Mouse (Mus musculus) liver, adult 2 months (tissue): ENCODE measurements around the gene Vezf1. TPM values are rescaled to one million over a fixed set of nuclear protein-coding genes. Genes with fewer than 3 reads are reported as not detected.

Experiments
- DNase-seq: peaks from one replicate; pipeline ENCODE4 v3.0.0-alpha.2; 2011; ENCODE audit warnings: low read depth, low spot score; ENCODE audit errors: extremely low read depth
- H3K27ac ChIP-seq: fragments of 200-500 bp; replicated peaks from 2 replicates; pipeline ENCODE4 v1.5.1; 2012; ENCODE audit warnings: low read depth, mild to moderate bottlenecking, control low read depth, inconsistent platforms, low read length; ENCODE audit not compliant: insufficient read depth
- H3K27me3 ChIP-seq: fragments of 200-500 bp; 2 replicates; pipeline ENCODE4 v1.6.1; 2012; ENCODE audit warnings: mild to moderate bottlenecking, moderate library complexity, low read length, inconsistent platforms; ENCODE audit not compliant: control insufficient read depth, insufficient read depth
- H3K36me3 ChIP-seq: fragments of 200-500 bp; 2 replicates; pipeline ENCODE4 v1.6.1; 2012; ENCODE audit warnings: low read length, inconsistent platforms; ENCODE audit not compliant: control insufficient read depth, insufficient read depth
- H3K4me1 ChIP-seq: fragments of 200-500 bp; 2 replicates; pipeline ENCODE4 v1.6.1; 2011; ENCODE audit warnings: low read length; ENCODE audit not compliant: control insufficient read depth, insufficient read depth
- H3K4me3 ChIP-seq: fragments of 200-500 bp; 2 replicates; pipeline ENCODE4 v1.5.1; 2011; ENCODE audit warnings: low read depth, mild to moderate bottlenecking, control low read depth, low read length, moderate library complexity; ENCODE audit not compliant: insufficient read depth
- H3K79me2 ChIP-seq: fragments of 200-500 bp; 2 replicates; pipeline ENCODE4 v1.6.1; 2012; ENCODE audit warnings: inconsistent platforms, mild to moderate bottlenecking, low read length, moderate library complexity; ENCODE audit not compliant: control insufficient read depth, insufficient read depth
- H3K9ac ChIP-seq: fragments of 200-500 bp; 2 replicates; pipeline ENCODE4 v1.6.1; 2012; ENCODE audit warnings: low read depth, mild to moderate bottlenecking, control low read depth, inconsistent platforms, low read length
- CTCF ChIP-seq: fragments of 200-500 bp; IDR thresholded peaks from 2 replicates; pipeline ENCODE4 v1.5.1; 2011; ENCODE audit warnings: low read depth, low read length, control low read depth
- POLR2A ChIP-seq: fragments of 200-500 bp; IDR thresholded peaks from 2 replicates; pipeline ENCODE4 v1.6.1; 2011; ENCODE audit warnings: low read length, control low read depth; ENCODE audit not compliant: insufficient read depth; ENCODE audit errors: extremely low read depth
- WGBS: fragments of 180-500 bp; shearing (Covaris S2); methylation state at CpG from one replicate; pipeline ENCODE4 v1.1.7; 2018; 5-methylcytosine and 5-hydroxymethylcytosine counted together
- polyA plus RNA-seq: library from polyadenylated mRNA; depleted of rRNA; stranded (reverse); fragments of >200 nt; gene quantifications from 2 replicates; pipeline ENCODE4 v1.2.3, GENCODE M21; 2012
- total RNA-seq: library from RNA; depleted of rRNA; stranded (reverse); fragments of >200 nt; gene quantifications from 2 replicates; pipeline ENCODE4 v1.2.3, GENCODE M21; 2014

Vezf1 gene
- total and polyA plus RNA-seq, 2 experiments, result 3.6 to 5.8 TPM

GRCm38 (mm10) chr11:88047871-88048531 lies 20.1 kb upstream of the Vezf1 start:
- Histone ChIP-seq H3K4me1 (peaks cover 8% of the 10 kb centered on the region; the same call in 1 of the 2 replicates), H3K4me3 (peak overlapping the region; percentile 93), H3K79me2 (peaks cover 12% of the 10 kb centered on the region; the same call in 1 of the 2 replicates), H3K27ac (peak overlapping the region; percentile 94), H3K9ac (peak overlapping the region; percentile 97), H3K27me3 (no peaks in the 10 kb centered on the region), H3K36me3 (peaks cover 21% of the 10 kb centered on the region)
- DNase-seq, result no peak
- WGBS, result under 1% methylated on average over 76 of the region's 76 CpGs
- TF ChIP-seq POLR2A (0 out of 2 replicates have a peak, but pooled peaks have one; percentile 6), CTCF (no peak)

GRCm38 (mm10) chr11:88048961-88049670 lies 19.0 kb upstream of the Vezf1 start:
- Histone ChIP-seq H3K4me3 (peak overlapping the region; percentile 93), H3K79me2 (peaks cover 12% of the 10 kb centered on the region; the same call in 1 of the 2 replicates), H3K27me3 (no peaks in the 10 kb centered on the region), H3K4me1 (peaks cover 8% of the 10 kb centered on the region; the same call in 1 of the 2 replicates), H3K9ac (peak overlapping the region; percentile 48), H3K27ac (no peak overlapping the region), H3K36me3 (peaks cover 21% of the 10 kb centered on the region)
- peak; percentile 61 for DNase-seq
- WGBS, result 24% methylated on average over 26 of the region's 26 CpGs
- no peak for TF ChIP-seq CTCF
- TF ChIP-seq POLR2A, result no peak

GRCm38 (mm10) chr11:88049732-88050131 lies 18.3 kb upstream of the Vezf1 start:
- no peak overlapping the region for H3K4me3 ChIP-seq
- peaks cover 21% of the 10 kb centered on the region for H3K36me3 ChIP-seq

GRCm38 (mm10) chr11:88052638-88053037 lies 15.4 kb upstream of the Vezf1 start:
- Histone ChIP-seq H3K4me3 (no peak overlapping the region), H3K27ac (no peak overlapping the region), H3K9ac (no peak overlapping the region), H3K27me3 (no peaks in the 10 kb centered on the region), H3K4me1 (peaks cover 6% of the 10 kb centered on the region; the same call in 1 of the 2 replicates), H3K36me3 (peaks cover 21% of the 10 kb centered on the region), H3K79me2 (peaks cover 12% of the 10 kb centered on the region; the same call in 1 of the 2 replicates)
- DNase-seq, result no peak
- WGBS, result 86% methylated on average over 4 of the region's 4 CpGs
- TF ChIP-seq POLR2A, result no peak
- TF ChIP-seq CTCF, result no peak

More at GRCm38 (mm10) chr11:88049732-88050131, 18.3 kb upstream of the Vezf1 start:
- DNase-seq, result no peak
- peaks cover 12% of the 10 kb centered on the region; the same call in 1 of the 2 replicates for H3K79me2 ChIP-seq
- TF ChIP-seq POLR2A, result no peak
- no peak for TF ChIP-seq CTCF
- peaks cover 8% of the 10 kb centered on the region; the same call in 1 of the 2 replicates for H3K4me1 ChIP-seq
- H3K9ac ChIP-seq, result no peak overlapping the region
- H3K27ac ChIP-seq, result no peak overlapping the region
- no peaks in the 10 kb centered on the region for H3K27me3 ChIP-seq

- TF ChIP-seq POLR2A, result no peak
- no peak for TF ChIP-seq CTCF
- no peak for DNase-seq
- 68% methylated on average over 3 of the region's 3 CpGs for WGBS
- Histone ChIP-seq H3K27me3 (no peaks in the 10 kb centered on the region), H3K27ac (no peak overlapping the region), H3K36me3 (peaks cover 21% of the 10 kb centered on the region), H3K4me3 (no peak overlapping the region), H3K4me1 (peaks cover 6% of the 10 kb centered on the region; the same call in 1 of the 2 replicates), H3K9ac (no peak overlapping the region), H3K79me2 (peaks cover 3% of the 10 kb centered on the region; the same call in 1 of the 2 replicates)
Observed at GRCm38 (mm10) chr11:88053821-88054220, 14.3 kb upstream of the Vezf1 start.

GRCm38 (mm10) chr11:88054589-88054988 lies 13.5 kb upstream of the Vezf1 start:
- H3K36me3 ChIP-seq, result peaks cover 16% of the 10 kb centered on the region
- 53% methylated on average over 1 of the region's 1 CpGs for WGBS
- no peak overlapping the region for H3K4me3 ChIP-seq
- no peak overlapping the region for H3K9ac ChIP-seq
- no peaks in the 10 kb centered on the region for H3K4me1 ChIP-seq
- TF ChIP-seq POLR2A (no peak), CTCF (peak; percentile 50)
- H3K79me2 ChIP-seq, result no peaks in the 10 kb centered on the region
- DNase-seq, result peak; percentile 43
- no peaks in the 10 kb centered on the region for H3K27me3 ChIP-seq
- no peak overlapping the region for H3K27ac ChIP-seq
